Mouse (Mus musculus): ENCODE results near the gene Arxes1.
"Not testable (repeated sequence)": the region's sequence is repeated elsewhere in the genome, so short reads cannot be mapped to it uniquely, and the experiment has no call there.

Arxes1 gene

GRCm38 (mm10) chrX:136032799-136033763, at the start of gene Arxes1:
Arxes1 (plus strand) TSS chrX:136033367.
- DNase-seq (ENCODE audit: low spot score in 2 of 2): peak in 1 of 2 experiments; percentile 7

- DNase-seq (ENCODE audit: low spot score in 2 of 2): no peak
Observed at GRCm38 (mm10) chrX:135984539-135985260, 48.5 kb upstream of the Arxes1 start.

- DNase-seq (ENCODE audit: low spot score in 2 of 2): no peak
Observed at GRCm38 (mm10) chrX:135986267-135986666, 46.9 kb upstream of the Arxes1 start.

- DNase-seq (ENCODE audit: low spot score in 2 of 2): no peak
Observed at GRCm38 (mm10) chrX:135990661-135991060, 42.5 kb upstream of the Arxes1 start.

GRCm38 (mm10) chrX:135993192-135993594, 40.0 kb upstream of the Arxes1 start:
- DNase-seq (ENCODE audit: low spot score in 2 of 2): not testable (repeated sequence)

GRCm38 (mm10) chrX:135993664-135994119, 39.5 kb upstream of the Arxes1 start, which contains the start of gene Arxes2:
Arxes2 (plus strand) TSS chrX:135993824.
- DNase-seq (ENCODE audit: low spot score in 2 of 2): not testable (repeated sequence)

- DNase-seq (ENCODE audit: low spot score in 2 of 2): no peak
Observed at GRCm38 (mm10) chrX:136007199-136007843, 25.8 kb upstream of the Arxes1 start.

GRCm38 (mm10) chrX:136014392-136014791, 18.8 kb upstream of the Arxes1 start:
- no peak for DNase-seq (ENCODE audit: low spot score in 2 of 2)

GRCm38 (mm10) chrX:136030331-136030730, 2.8 kb upstream of the Arxes1 start:
- DNase-seq (ENCODE audit: low spot score in 2 of 2): no peak

- DNase-seq (ENCODE audit: low spot score in 2 of 2): no peak
Observed at GRCm38 (mm10) chrX:136043726-136044125, 10.6 kb downstream of the Arxes1 start.

- DNase-seq (ENCODE audit: low spot score in 2 of 2): peak in 1 of 2 experiments; percentile 32
Observed at GRCm38 (mm10) chrX:136047528-136047927, 14.4 kb downstream of the Arxes1 start.

- no peak for DNase-seq (ENCODE audit: low spot score in 2 of 2)
Observed at GRCm38 (mm10) chrX:136051219-136051618, 18.1 kb downstream of the Arxes1 start.

GRCm38 (mm10) chrX:136060698-136061097, 27.5 kb downstream of the Arxes1 start:
- DNase-seq (ENCODE audit: low spot score in 2 of 2): no peak

GRCm38 (mm10) chrX:136067201-136067991, 34.2 kb downstream of the Arxes1 start:
- not testable (repeated sequence) for DNase-seq (ENCODE audit: low spot score in 2 of 2)

GRCm38 (mm10) chrX:136068020-136068419, 34.9 kb downstream of the Arxes1 start, which contains the start of gene Bex2:
Bex2 (minus strand) TSS chrX:136068236.
- DNase-seq (ENCODE audit: low spot score in 2 of 2): peak; percentile 7 to 30
